Mouse (Mus musculus) kidney, postnatal 0 days (tissue): ENCODE data around the gene 9330159F19Rik. TPM values are rescaled to one million over a fixed set of nuclear protein-coding genes. Genes with fewer than 3 reads are reported as not detected.

Source experiments
- ATAC-seq: fragments of 200-750 bp; cut with Nextera tagmentation; replicated peaks from 2 replicates; pipeline ENCODE4 v1.8.0; 2017; ENCODE audit warnings: low read depth, moderate number of reproducible peaks, moderate TSS enrichment, moderate library complexity; ENCODE audit not compliant: low FRiP score
- DNase-seq: peaks from one replicate; pipeline ENCODE4 v3.0.0-alpha.2; 2016; ENCODE audit warnings: low spot score
- H3K27ac ChIP-seq: fragments of 300-500 bp; sonication (generic); 2 replicates; pipeline ENCODE4 v1.5.1; 2014; ENCODE audit warnings: mild to moderate bottlenecking
- H3K27me3 ChIP-seq: fragments of 300-500 bp; sonication (generic); 2 replicates; pipeline ENCODE4 v1.6.1; 2014; ENCODE audit warnings: low read length, mixed read lengths; ENCODE audit not compliant: insufficient read depth
- H3K36me3 ChIP-seq: fragments of 300-500 bp; sonication (generic); 2 replicates; pipeline ENCODE4 v1.6.1; 2014; ENCODE audit warnings: low read length, mixed read lengths; ENCODE audit not compliant: insufficient read depth
- H3K4me1 ChIP-seq: fragments of 300-500 bp; sonication (generic); replicated peaks from 2 replicates; pipeline ENCODE4 v1.6.1; 2014; ENCODE audit warnings: antibody characterized with exemption, low read length, mixed read lengths; ENCODE audit not compliant: insufficient read depth
- H3K4me2 ChIP-seq: fragments of 300-500 bp; sonication (generic); 2 replicates; pipeline ENCODE4 v1.6.1; 2014; ENCODE audit warnings: mild to moderate bottlenecking, low read length, moderate library complexity, mixed read lengths
- H3K4me3 ChIP-seq: fragments of 300-500 bp; sonication (generic); replicated peaks from 2 replicates; pipeline ENCODE4 v1.5.1; 2014; ENCODE audit warnings: low read depth, low read length
- H3K9ac ChIP-seq: fragments of 300-500 bp; sonication (generic); 2 replicates; pipeline ENCODE4 v1.6.1; 2014; ENCODE audit warnings: low read depth, low read length
- H3K9me3 ChIP-seq: fragments of 300-500 bp; sonication (generic); replicated peaks from 2 replicates; pipeline ENCODE4 v1.6.1; 2016; ENCODE audit warnings: low read length, inconsistent platforms, mixed read lengths
- CTCF ChIP-seq: IDR thresholded peaks from 2 replicates; pipeline ENCODE4 v1.5.1; 2016; ENCODE audit warnings: antibody characterized with exemption, low read depth, mild to moderate bottlenecking, moderate library complexity
- WGBS: fragments of 180-500 bp; shearing (Covaris S2); extraction: QIAGEN DNeasy Blood & Tissue Kit; methylation state at CpG from one replicate; pipeline ENCODE4 v1.1.7; 2014; 5-methylcytosine and 5-hydroxymethylcytosine counted together
- polyA plus RNA-seq: library from polyadenylated mRNA; unstranded; fragments of >200 nt; fragmentation: Nextera tagmentation; extraction: Ambion mirVana; gene quantifications from 2 replicates; pipeline ENCODE4 v1.2.1, GENCODE M21; 2015

9330159F19Rik gene
- polyA plus RNA-seq, 1 experiment from 2014 or later = 0.07 TPM

DNA sequence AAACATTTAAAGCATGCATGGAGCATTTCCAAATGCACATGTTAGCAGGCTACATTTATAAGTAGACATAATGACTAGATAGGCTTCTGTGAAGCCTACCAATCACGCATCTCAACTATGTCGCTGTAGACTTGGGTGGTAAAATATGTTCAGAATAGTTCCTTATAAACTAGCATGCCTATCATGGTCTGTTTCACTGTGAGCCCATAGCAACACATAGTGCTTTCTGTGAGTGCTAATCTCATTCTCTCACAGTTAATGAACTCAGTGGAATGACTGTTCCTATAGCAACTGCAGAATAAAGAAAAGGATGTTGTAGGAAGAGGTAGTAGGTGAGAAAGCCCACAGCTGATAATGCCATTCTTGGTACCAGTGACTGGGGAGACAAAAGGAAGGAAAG lies 30.4 kb upstream of the 9330159F19Rik start:
- Histone ChIP-seq H3K27me3 (no peaks in the 10 kb centered on the region), H3K9me3 (no peaks in the 10 kb centered on the region), H3K27ac (no peak overlapping the region), H3K4me3 (no peak overlapping the region), H3K4me1 (no peaks in the 10 kb centered on the region), H3K9ac (no peak overlapping the region), H3K36me3 (no peaks in the 10 kb centered on the region), H3K4me2 (no peak overlapping the region)
- TF ChIP-seq CTCF = no peak
- ATAC-seq = no peak
- no peak for DNase-seq
- WGBS = 90% methylated on average over 2 of the region's 2 CpGs

DNA sequence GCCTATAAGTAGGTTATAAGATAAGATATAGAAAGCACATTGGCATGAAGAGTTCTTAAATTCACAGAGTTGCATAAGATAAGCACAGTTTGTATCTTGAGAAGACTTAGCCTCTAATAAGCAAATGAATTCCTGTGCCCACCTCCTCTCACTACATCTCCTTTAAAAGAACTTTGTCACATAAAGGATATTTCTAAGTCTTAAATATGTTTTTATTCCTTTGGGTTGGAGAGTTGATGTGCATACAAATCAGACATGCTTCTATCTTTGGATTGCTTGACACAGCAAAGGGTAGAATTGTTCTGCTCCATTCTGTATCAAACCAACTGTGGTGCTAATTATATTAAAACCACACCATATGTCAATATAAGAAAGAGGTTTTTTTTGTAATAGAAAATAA lies 17.6 kb upstream of the 9330159F19Rik start:
- Histone ChIP-seq H3K27me3 (no peaks in the 10 kb centered on the region), H3K4me3 (no peak overlapping the region), H3K4me2 (no peak overlapping the region), H3K4me1 (no peaks in the 10 kb centered on the region), H3K9ac (no peak overlapping the region), H3K36me3 (no peaks in the 10 kb centered on the region), H3K27ac (no peak overlapping the region), H3K9me3 (no peaks in the 10 kb centered on the region)
- no peak for DNase-seq
- no peak for ATAC-seq
- no peak for TF ChIP-seq CTCF

DNA sequence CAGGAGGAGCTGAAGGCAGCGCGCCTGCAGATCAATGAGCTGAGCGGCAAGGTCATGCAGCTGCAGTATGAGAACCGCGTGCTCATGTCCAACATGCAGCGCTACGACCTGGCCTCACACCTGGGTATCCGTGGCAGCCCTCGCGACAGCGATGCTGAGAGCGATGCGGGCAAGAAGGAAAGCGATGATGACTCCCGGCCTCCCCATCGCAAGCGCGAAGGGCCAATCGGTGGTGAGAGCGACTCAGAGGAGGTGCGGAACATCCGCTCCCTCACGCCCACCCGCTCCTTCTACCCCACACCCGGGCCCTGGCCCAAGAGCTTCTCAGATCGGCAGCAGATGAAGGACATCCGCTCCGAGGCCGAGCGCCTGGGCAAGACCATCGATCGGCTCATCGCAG lies 14.6 kb upstream of the 9330159F19Rik start:
- no peaks in the 10 kb centered on the region for H3K36me3 ChIP-seq
- H3K4me1 ChIP-seq = no peaks in the 10 kb centered on the region
- 96% methylated on average over 33 of the region's 33 CpGs for WGBS
- H3K27ac ChIP-seq = no peak overlapping the region
- no peak overlapping the region for H3K4me2 ChIP-seq
- H3K4me3 ChIP-seq = no peak overlapping the region
- TF ChIP-seq CTCF = no peak
- no peaks in the 10 kb centered on the region for H3K27me3 ChIP-seq
- H3K9ac ChIP-seq = no peak overlapping the region
- no peaks in the 10 kb centered on the region for H3K9me3 ChIP-seq
- ATAC-seq (no peak), DNase-seq (no peak)

DNA sequence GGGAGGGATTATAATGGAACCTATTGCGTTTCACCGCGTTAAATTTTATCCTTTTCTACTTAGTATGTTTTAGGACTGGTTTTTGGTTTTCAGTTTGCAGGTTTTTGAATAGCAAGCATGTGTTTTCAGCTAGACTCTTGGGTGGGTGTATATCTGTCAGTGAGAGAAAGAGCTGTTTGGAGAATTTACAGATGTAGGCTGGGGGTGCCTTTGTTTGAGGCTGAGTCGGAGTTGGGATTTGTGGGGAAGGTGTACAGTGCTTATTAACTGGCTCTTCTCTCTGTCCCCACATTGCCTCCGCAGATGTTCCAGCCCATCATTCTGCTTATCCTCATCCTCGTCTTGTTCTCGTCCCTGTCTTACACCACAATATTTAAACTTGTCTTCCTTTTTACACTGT lies 12.8 kb upstream of the 9330159F19Rik start, which contains the start of gene Gm49353:
Gene Gm49353, plus strand, starts transcription at position 313 of the 400 bp plus-strand sequence.
- Histone ChIP-seq H3K4me1 (no peaks in the 10 kb centered on the region), H3K27ac (no peak within 1 kb of the TSS), H3K27me3 (no peaks in the 10 kb centered on the region), H3K9me3 (no peaks in the 10 kb centered on the region), H3K4me2 (no peak within 1 kb of the TSS), H3K4me3 (no peak within 1 kb of the TSS), H3K9ac (no peak within 1 kb of the TSS), H3K36me3 (no peaks in the 10 kb centered on the region)
- ATAC-seq (no peak), DNase-seq (no peak)
- WGBS = 82% methylated on average over 7 of the region's 7 CpGs
- no peak for TF ChIP-seq CTCF

DNA sequence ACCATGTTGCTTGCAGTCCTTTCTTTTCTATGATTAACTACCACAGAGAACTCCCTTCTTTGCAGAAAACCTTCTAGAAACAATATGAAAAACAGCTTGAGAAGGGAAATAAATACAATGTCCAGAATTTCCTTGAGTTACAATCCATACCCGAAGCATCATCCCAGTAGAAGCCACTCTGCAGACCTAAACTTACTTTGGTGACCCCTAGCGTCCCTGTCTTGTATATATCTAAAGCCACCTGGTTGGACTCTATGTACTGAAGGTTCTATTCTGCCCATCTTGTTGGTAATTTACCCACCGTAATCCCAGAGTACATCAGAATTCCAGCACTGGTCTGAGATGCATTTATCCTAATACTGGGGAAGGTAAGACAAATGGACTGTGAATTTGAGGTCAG lies 11.6 kb upstream of the 9330159F19Rik start:
- TF ChIP-seq CTCF = no peak
- WGBS = 70% methylated on average over 3 of the region's 3 CpGs
- no peak overlapping the region for H3K4me3 ChIP-seq
- ATAC-seq = no peak
- no peaks in the 10 kb centered on the region for H3K27me3 ChIP-seq
- no peaks in the 10 kb centered on the region for H3K4me1 ChIP-seq
- no peak for DNase-seq
- no peaks in the 10 kb centered on the region for H3K36me3 ChIP-seq
- no peaks in the 10 kb centered on the region for H3K9me3 ChIP-seq
- H3K27ac ChIP-seq = no peak overlapping the region
- H3K4me2 ChIP-seq = no peak overlapping the region
- H3K9ac ChIP-seq = no peak overlapping the region

DNA sequence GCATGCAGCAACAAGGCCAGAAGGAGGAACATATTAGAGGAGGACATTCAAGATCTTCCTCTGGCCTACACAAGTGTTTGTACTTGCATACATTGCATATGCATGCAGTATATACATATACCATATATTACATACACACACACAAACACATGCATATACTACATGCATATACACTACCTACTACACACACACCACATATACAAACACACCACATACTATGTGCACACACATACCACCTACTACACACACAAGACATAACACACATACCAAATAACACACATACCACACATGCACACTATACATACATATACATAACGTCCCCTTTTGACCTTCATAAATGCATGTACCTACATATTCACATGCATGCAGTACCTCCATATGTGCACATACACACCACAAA lies 10.8 kb upstream of the 9330159F19Rik start:
- Histone ChIP-seq H3K27ac (no peak overlapping the region), H3K9ac (no peak overlapping the region), H3K4me3 (no peak overlapping the region), H3K4me2 (no peak overlapping the region), H3K4me1 (no peaks in the 10 kb centered on the region), H3K27me3 (no peaks in the 10 kb centered on the region), H3K36me3 (no peaks in the 10 kb centered on the region), H3K9me3 (no peaks in the 10 kb centered on the region)
- DNase-seq (no peak), ATAC-seq (no peak)
- TF ChIP-seq CTCF = no peak
- WGBS = 91% methylated on average over 1 of the region's 1 CpGs

DNA sequence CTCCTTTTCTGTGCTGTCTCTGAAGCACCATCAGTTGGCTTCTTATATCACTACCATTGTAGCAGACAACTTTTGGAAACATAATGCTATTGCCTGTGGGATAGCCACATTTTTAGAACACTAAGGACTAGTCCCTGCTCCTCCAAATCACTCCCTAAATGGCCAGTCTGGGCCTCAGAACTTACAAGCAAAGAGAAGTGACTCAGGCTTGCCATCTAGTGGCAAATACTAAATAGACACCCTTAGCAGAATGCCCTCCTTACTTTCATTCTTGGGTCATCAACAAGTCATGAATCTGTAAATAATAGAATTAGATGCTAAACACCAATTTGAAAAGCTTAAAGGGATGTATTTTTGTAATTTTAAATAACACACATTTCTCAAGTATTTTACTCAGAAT lies 4.7 kb upstream of the 9330159F19Rik start:
- no peaks in the 10 kb centered on the region for H3K9me3 ChIP-seq
- no peak overlapping the region for H3K4me2 ChIP-seq
- DNase-seq (peak; percentile 72), ATAC-seq (peak; percentile 71; the same call in 1 of the 2 replicates)
- no peak overlapping the region for H3K27ac ChIP-seq
- H3K36me3 ChIP-seq = no peaks in the 10 kb centered on the region
- no peaks in the 10 kb centered on the region for H3K4me1 ChIP-seq
- TF ChIP-seq CTCF = peak; percentile 78
- no peaks in the 10 kb centered on the region for H3K27me3 ChIP-seq
- H3K9ac ChIP-seq = no peak overlapping the region
- no peak overlapping the region for H3K4me3 ChIP-seq
